Mouse (Mus musculus) spleen, adult 12 weeks (tissue): Measurements from ENCODE around the gene Polg2.
"Not testable (repeated sequence)": the region's sequence is repeated elsewhere in the genome, so short reads cannot be mapped to it uniquely, and the experiment has no call there.

Source experiments
- DNase-seq: peaks from one replicate; pipeline ENCODE4 v3.0.0; 2022; ENCODE audit warnings: low spot score

Gene Polg2

GRCm38 (mm10) chr11:106779388-106780088 lies at the start of gene Polg2:
Gene Polg2, minus strand, starts transcription at chr11:106779537.
- peak; percentile 89 for DNase-seq

GRCm38 (mm10) chr11:106828079-106828478 lies 48.7 kb upstream of the Polg2 start:
- DNase-seq, result no peak

- no peak for DNase-seq
These were observed 45.1 kb upstream of the Polg2 start for GRCm38 (mm10) chr11:106824403-106824802.

DNA sequence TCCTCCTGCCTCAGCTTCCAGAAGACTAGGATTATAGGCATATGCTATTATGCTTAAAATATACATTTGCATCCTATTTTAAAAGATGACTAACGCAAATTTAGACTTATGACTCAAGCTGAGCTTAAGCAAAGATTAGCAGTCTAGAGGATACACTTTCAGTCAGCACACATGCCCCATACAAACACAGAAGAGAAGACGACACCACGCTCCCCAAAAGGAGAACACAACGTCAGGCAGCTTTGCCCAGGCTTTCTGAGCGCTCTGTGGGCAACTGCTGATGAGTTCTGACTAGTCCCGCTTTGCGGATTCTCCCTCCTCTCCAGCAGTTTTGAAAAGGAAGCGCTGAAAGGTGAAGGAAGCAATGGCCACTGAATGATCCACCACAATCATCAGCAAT lies 44.4 kb upstream of the Polg2 start:
- no peak for DNase-seq

DNA sequence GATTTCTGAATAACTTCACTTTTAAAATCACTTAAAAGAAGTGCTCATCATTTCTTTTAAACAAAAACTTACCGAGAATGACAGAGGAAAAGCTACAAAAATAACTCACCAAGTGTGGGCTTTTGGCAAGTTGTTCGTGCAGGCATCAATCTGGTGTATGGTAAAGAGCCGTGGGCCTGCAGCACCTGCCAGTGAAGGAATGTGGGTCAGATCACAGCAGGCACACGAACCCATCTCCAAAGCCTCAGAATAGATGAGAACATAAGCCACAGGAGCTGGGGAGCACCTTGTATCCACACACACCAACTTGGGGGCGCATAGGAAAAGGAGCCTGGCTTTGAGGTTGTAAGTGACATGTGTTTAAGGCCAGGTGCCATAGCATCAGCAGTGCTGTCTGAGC lies 43.6 kb upstream of the Polg2 start:
- no peak for DNase-seq

- DNase-seq, result no peak
These were observed 43.2 kb upstream of the Polg2 start for GRCm38 (mm10) chr11:106822491-106822890.

DNA sequence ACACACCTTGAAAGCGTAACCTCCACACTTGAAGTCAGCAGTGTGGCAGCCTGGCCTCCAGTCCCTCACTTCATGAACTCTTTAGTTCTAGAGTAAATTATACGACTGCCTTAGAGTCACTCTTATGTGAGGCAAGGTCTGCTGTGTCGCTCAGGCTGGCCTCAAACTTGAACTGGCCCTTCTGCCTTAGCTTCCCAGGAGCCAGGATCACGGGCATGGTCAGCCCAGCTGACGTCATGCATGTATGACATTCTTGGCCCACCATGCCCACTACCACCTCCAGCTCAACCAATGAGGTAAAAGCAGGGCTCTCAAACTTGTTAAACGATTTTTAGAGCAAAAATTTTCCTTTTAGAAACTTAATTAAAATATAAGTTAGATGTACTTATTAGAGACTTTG lies 42.1 kb upstream of the Polg2 start:
- DNase-seq, result no peak

DNA sequence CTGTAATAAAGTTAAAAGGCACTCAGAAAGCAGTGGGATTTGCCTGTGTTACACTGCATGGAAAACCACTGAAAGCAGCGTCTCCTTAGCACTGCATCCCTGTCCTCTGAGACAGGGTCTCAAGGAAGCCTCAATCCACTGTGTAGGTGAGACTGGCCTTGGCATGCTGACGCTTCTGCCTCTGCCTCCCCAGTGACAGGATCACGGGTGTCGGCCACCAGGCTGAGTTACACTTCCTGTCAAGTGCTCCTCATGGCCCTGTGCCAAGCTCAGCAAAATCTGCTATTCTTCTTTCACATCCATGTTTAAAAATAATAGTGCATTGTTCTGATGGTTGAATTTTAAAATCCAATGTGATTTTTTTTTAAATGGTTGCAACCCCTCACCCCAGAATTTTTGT lies 41.6 kb upstream of the Polg2 start:
- no peak for DNase-seq

GRCm38 (mm10) chr11:106820252-106820651 lies 40.9 kb upstream of the Polg2 start:
- no peak for DNase-seq

DNA sequence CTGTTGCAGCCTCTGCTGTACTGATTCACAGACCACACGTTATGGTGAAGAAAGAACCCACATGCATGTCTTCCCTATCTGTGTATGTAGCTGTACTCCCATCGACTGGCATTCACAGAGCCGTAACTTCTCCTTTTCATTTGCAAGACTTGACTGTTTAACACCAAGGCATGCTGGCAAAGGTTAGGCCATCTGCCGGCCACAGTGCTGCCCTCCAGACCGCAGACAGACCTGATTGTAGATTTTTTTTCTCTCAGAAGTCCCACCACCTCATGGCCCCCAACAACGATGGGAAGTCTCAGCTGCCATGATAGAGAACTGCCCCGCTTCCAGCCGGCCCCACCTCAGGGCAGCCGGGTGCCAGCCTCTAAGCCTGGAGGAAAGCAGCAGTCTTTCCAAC lies 40.3 kb upstream of the Polg2 start:
- DNase-seq, result no peak

- no peak for DNase-seq
These were observed 39.0 kb upstream of the Polg2 start for GRCm38 (mm10) chr11:106818341-106818740.

- DNase-seq, result no peak
These were observed 38.5 kb upstream of the Polg2 start for GRCm38 (mm10) chr11:106817808-106818207.

DNA sequence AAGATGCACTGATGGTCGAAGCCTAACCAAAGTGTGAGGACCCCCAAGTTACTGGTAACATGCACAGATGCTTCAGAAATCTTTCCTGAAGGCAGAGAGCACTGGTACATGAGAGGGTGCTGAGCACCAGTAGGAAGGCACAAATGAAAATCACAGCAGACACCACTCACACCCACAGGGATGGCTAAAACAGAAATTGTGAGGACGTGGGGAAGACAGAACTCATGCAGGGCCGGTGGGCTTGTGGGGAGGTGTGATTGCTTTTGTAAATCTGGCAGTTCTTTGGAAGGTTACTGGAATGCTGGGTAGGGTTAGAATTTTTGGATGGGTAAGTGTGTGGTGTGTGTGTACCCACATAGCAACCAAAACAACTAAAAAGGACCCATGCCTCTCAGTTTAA lies 37.8 kb upstream of the Polg2 start:
- DNase-seq, result no peak

GRCm38 (mm10) chr11:106816316-106816715 lies 37.0 kb upstream of the Polg2 start:
- DNase-seq, result no peak

GRCm38 (mm10) chr11:106815761-106816160 lies 36.4 kb upstream of the Polg2 start:
- no peak for DNase-seq

GRCm38 (mm10) chr11:106815331-106815730 lies 36.0 kb upstream of the Polg2 start:
- no peak for DNase-seq

GRCm38 (mm10) chr11:106814601-106815320 lies 35.4 kb upstream of the Polg2 start:
- DNase-seq, result no peak

GRCm38 (mm10) chr11:106812410-106813136 lies 33.2 kb upstream of the Polg2 start:
- DNase-seq, result no peak

GRCm38 (mm10) chr11:106807442-106807841 lies 28.1 kb upstream of the Polg2 start:
- not testable (repeated sequence) for DNase-seq

- DNase-seq, result no peak
These were observed 22.8 kb upstream of the Polg2 start for GRCm38 (mm10) chr11:106802069-106802627.

GRCm38 (mm10) chr11:106795679-106796078 lies 16.3 kb upstream of the Polg2 start:
- no peak for DNase-seq

GRCm38 (mm10) chr11:106793846-106794245 lies 14.5 kb upstream of the Polg2 start:
- DNase-seq, result no peak

- DNase-seq, result no peak
These were observed 10.3 kb upstream of the Polg2 start for GRCm38 (mm10) chr11:106789649-106790048.
